Mouse (Mus musculus) brain, embryonic 14.5 days (tissue): Measurements from ENCODE around the gene Plcl2.

ENCODE experiments used
- CTCF ChIP-seq: fragments of 200-500 bp; IDR thresholded peaks from 2 replicates; pipeline ENCODE4 v1.5.1; 2012; ENCODE audit warnings: inconsistent platforms, mild to moderate bottlenecking, moderate library complexity, borderline replicate concordance; ENCODE audit not compliant: insufficient read depth, insufficient read length; ENCODE audit errors: extremely low read depth
- POLR2A ChIP-seq: fragments of 200-500 bp; IDR thresholded peaks from 2 replicates; pipeline ENCODE4 v1.6.1; 2012; ENCODE audit warnings: mild to moderate bottlenecking, inconsistent platforms, borderline replicate concordance; ENCODE audit not compliant: poor library complexity, insufficient read depth, insufficient read length, severe bottlenecking; ENCODE audit errors: extremely low read depth

DNA sequence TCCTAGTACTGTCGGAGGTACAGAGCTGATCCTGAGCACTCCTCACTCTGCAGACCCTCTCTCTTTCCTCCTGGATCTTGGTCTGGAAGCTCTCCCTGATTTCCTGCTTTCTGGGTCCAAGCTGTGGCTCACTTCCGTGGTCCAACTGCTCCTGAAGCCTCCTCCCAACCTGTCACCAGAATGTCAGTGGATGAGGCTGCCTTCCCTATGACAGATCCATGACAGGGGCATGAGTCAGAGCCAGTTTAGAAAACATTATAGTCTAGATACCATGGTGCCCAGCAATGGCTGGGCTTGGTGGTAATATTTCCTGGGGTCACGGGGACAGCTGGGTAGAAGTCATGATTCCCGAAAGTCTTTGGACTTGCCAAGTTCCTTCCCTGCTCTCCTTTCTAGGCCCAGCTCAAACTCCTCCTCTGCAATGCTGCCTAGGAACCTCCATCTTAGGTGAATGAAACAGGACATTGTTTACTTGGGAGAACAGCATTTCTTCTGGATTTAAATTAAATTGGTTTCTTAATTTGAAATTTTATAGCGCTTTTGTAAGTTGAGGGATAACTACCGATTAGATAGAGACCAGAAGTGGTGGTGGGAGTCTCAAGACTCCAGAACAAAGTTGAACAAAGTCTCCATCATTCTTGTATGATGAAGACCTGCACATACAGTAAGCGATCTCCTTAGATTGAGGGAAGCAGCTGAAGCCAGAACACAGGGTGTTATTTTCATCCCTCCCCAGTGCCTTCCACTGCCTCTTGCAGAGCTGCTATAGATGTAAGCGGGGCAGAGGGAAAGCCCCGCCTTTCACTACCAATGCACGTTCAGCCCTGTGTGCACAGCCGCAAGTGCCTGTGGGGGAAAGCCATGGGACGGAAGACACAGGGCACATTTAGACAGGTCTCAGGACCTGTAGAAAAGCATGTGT is 170.7 kb downstream of the Plcl2 start:
- TF ChIP-seq POLR2A (no peak), CTCF (no peak)
